ENCODE assay signal across 8 mouse cellular contexts in the genomic region with DNA sequence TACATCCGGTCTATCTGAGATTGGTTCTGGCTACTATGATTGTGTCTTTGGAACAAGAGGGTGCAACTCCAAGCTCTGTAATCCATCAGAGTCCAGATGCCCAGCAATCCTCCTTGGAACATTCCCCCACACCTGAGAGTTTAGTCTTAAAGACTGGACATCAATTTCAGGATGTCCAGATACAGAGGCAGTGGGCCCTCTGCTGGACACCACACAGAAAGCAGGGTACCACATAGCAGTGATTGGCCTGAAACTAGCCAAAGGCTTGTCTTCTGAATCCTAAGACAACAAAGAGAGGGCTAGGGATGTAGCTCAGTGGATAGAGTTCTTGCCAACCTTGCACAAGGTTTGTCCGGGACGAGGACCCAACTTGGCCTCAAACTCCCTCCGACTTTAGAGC. TPM values are rescaled to one million over a fixed set of nuclear protein-coding genes. Genes with fewer than 3 reads are reported as not detected.
A peak's percentile ranks its signal among the peaks of the same experiment; 100 is the strongest.
DNase-seq lines count a peak whose midpoint lies in the region; ATAC-seq lines count a peak whose summit lies in the region.

No protein-coding gene starts in this region.

- peak; percentile 69 to 72 for DNase-seq in cerebellum, postnatal 10 days
- DNase-seq in cerebellum, adult 11 months = no peak
- peak; percentile 62 to 67 for DNase-seq in kidney, postnatal 4 days
- no peak for DNase-seq in kidney, adult 18-20 months
- DNase-seq in A20 (ENCODE audit: low read depth, low spot score) = peak; percentile 33
- DNase-seq in embryo, embryonic 10.5 days (ENCODE audit: low spot score) = peak; percentile 65
- DNase-seq in spleen, adult 12 weeks (ENCODE audit: low spot score) = no peak

- no peak for ATAC-seq in monocyte, adult 5-6 weeks (replicated peaks; ENCODE audit: insufficient number of reproducible peaks, low FRiP score, low TSS enrichment, poor library complexity, severe bottlenecking)

RNA-seq across cellular contexts. Expression of gene Lamc3, which starts 25.5 kb away (rescaled TPM):
- not detected in 3 replicates for total RNA-seq in monocyte, adult 5-6 weeks (2017)

RNA-seq across cellular contexts. Expression of gene Aif1l, which starts 37.4 kb away (rescaled TPM):
- not detected in 3 replicates for total RNA-seq in monocyte, adult 5-6 weeks (2017)

Comparison
In these comparisons a context has a peak if more than half of its experiments do, and no peak if none do; other contexts are left out.
1. DNase-seq: peak in cerebellum, postnatal 10 days (2 of 2), kidney, postnatal 4 days (2 of 2), A20 (single experiment) and embryo, embryonic 10.5 days (single experiment); none in cerebellum, adult 11 months (single experiment), kidney, adult 18-20 months (single experiment) and spleen, adult 12 weeks (single experiment).